Mouse (Mus musculus) heart, embryonic 12.5 days (tissue): ENCODE data around the gene Klhl29. TPM values are rescaled to one million over a fixed set of nuclear protein-coding genes. Genes with fewer than 3 reads are reported as not detected.
"Not testable (repeated sequence)": the region's sequence is repeated elsewhere in the genome, so short reads cannot be mapped to it uniquely, and the experiment has no call there.

Source experiments
- ATAC-seq: fragments of 200-750 bp; cut with Nextera tagmentation; 2 replicates; pipeline ENCODE4 v1.8.0; 2017; ENCODE audit warnings: moderate TSS enrichment, moderate library complexity; ENCODE audit not compliant: insufficient number of reproducible peaks, low FRiP score
- H3K27ac ChIP-seq: fragments of 300-500 bp; sonication (generic); 2 replicates; pipeline ENCODE4 v1.5.1; 2016; ENCODE audit warnings: mild to moderate bottlenecking, moderate library complexity; ENCODE audit not compliant: poor library complexity, severe bottlenecking
- H3K27me3 ChIP-seq: fragments of 300-500 bp; sonication (generic); replicated peaks from 2 replicates; pipeline ENCODE4 v1.6.1; 2016; ENCODE audit warnings: mild to moderate bottlenecking, moderate library complexity
- H3K36me3 ChIP-seq: fragments of 300-500 bp; sonication (generic); 2 replicates; pipeline ENCODE4 v1.6.1; 2016; ENCODE audit warnings: mild to moderate bottlenecking, moderate library complexity
- H3K4me1 ChIP-seq: fragments of 300-500 bp; sonication (generic); replicated peaks from 2 replicates; pipeline ENCODE4 v1.6.1; 2016; ENCODE audit warnings: mild to moderate bottlenecking
- H3K4me2 ChIP-seq: fragments of 300-500 bp; sonication (generic); 2 replicates; pipeline ENCODE4 v1.6.1; 2016; ENCODE audit warnings: mild to moderate bottlenecking, moderate library complexity
- H3K4me3 ChIP-seq: fragments of 300-500 bp; sonication (generic); 2 replicates; pipeline ENCODE4 v1.5.1; 2016; ENCODE audit warnings: mild to moderate bottlenecking
- H3K9ac ChIP-seq: fragments of 300-500 bp; sonication (generic); 2 replicates; pipeline ENCODE4 v1.6.1; 2016; ENCODE audit warnings: mild to moderate bottlenecking, moderate library complexity
- H3K9me3 ChIP-seq: fragments of 300-500 bp; sonication (generic); replicated peaks from 2 replicates; pipeline ENCODE4 v1.6.1; 2016; ENCODE audit warnings: mild to moderate bottlenecking, moderate library complexity
- WGBS: fragments of 180-500 bp; shearing (Covaris S2); methylation state at CpG from one replicate; pipeline ENCODE4 v1.1.7; 2016; 5-methylcytosine and 5-hydroxymethylcytosine counted together
- polyA plus RNA-seq: library from polyadenylated mRNA; unstranded; fragments of >200 nt; fragmentation: Nextera tagmentation; extraction: Ambion mirVana; gene quantifications from 2 replicates; pipeline ENCODE4 v1.2.1, GENCODE M21; 2016

Gene Klhl29
- polyA plus RNA-seq, 1 experiment from 2014 or later = 0.42 TPM

- WGBS = 87% methylated on average over 8 of the region's 8 CpGs
- Histone ChIP-seq H3K4me2 (no peak overlapping the region), H3K9ac (no peak overlapping the region), H3K27me3 (no peaks in the 10 kb centered on the region), H3K4me3 (no peak overlapping the region), H3K27ac (no peak overlapping the region), H3K9me3 (no peaks in the 10 kb centered on the region), H3K36me3 (no peaks in the 10 kb centered on the region), H3K4me1 (peaks cover 14% of the 10 kb centered on the region)
- ATAC-seq = no peak
Observed at GRCm38 (mm10) chr12:5352771-5353170, 22.7 kb downstream of the Klhl29 start.

DNA sequence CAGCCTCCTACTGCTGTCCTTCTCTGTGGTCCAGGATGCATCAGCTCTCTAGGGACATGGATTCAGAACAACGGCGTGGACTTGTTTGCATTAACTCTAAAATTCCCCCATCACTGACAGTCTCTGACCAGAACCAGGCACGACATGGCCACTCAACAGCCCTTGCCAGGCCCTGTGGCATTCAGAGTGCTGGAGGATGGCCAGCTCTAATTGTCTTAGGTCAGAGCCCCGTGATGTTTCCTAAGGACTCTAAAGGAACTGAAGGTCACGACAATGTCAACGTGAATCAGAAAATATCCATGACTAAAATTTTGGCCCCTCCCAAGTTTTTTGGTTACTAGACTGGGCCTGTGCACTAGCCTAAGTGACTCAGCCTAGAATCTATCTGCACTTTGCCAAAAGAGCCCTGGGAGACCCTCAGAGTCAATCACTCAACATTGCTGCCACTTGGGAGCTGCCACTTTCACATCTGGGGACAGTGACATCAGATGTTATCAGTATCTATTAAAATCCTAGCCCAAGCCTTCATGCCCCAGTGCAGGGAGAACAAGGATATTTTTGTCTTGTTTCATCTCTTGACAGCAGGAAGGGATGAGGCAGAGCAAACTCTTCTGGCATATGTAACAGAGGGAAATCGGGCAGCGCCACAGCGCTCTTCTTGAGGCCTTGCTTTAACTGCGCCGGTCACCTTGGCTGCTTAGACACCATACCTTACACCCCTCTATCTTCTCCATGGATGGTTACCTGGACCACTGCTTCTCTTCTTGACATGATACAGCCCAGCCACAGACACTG lies 24.8 kb downstream of the Klhl29 start:
- Histone ChIP-seq H3K4me3 (no peak overlapping the region), H3K36me3 (no peaks in the 10 kb centered on the region), H3K9me3 (no peaks in the 10 kb centered on the region), H3K27ac (no peak overlapping the region), H3K4me1 (peaks cover 21% of the 10 kb centered on the region), H3K4me2 (no peak overlapping the region), H3K9ac (no peak overlapping the region), H3K27me3 (no peaks in the 10 kb centered on the region)
- ATAC-seq = no peak
- WGBS = 69% methylated on average over 11 of the region's 11 CpGs

GRCm38 (mm10) chr12:5345088-5345487 lies 30.4 kb downstream of the Klhl29 start:
- no peak overlapping the region for H3K9ac ChIP-seq
- H3K9me3 ChIP-seq = no peaks in the 10 kb centered on the region
- no peak for ATAC-seq
- H3K36me3 ChIP-seq = no peaks in the 10 kb centered on the region
- WGBS = 81% methylated on average over 6 of the region's 6 CpGs
- H3K4me1 ChIP-seq = peaks cover 11% of the 10 kb centered on the region
- H3K4me3 ChIP-seq = no peak overlapping the region
- no peak overlapping the region for H3K27ac ChIP-seq
- H3K4me2 ChIP-seq = no peak overlapping the region
- no peaks in the 10 kb centered on the region for H3K27me3 ChIP-seq

DNA sequence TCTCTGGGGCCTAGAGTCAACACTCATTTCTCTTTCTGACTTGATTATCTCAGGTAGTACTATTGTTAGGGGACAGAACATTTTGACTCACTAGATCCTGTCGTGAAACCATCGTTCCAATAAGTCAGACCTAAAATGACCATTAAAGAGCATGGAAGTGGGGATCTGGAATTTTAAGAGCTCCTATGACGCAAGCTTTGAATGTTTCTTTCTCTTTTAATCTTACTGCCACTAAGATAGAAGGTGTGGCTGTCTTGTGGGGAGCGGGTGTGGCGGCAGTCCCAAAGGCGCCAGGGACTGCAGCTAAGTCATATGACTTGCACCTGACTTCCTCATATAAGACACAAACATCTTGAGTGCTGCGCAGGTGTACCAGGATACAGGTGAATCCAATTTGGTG lies 31.0 kb downstream of the Klhl29 start:
- not testable (repeated sequence) for H3K9ac ChIP-seq, H3K9me3 ChIP-seq, H3K36me3 ChIP-seq, H3K4me3 ChIP-seq, H3K27me3 ChIP-seq, H3K27ac ChIP-seq, ATAC-seq, H3K4me2 ChIP-seq
- peaks cover 11% of the 10 kb centered on the region for H3K4me1 ChIP-seq
- WGBS = 89% methylated on average over 6 of the region's 7 CpGs

DNA sequence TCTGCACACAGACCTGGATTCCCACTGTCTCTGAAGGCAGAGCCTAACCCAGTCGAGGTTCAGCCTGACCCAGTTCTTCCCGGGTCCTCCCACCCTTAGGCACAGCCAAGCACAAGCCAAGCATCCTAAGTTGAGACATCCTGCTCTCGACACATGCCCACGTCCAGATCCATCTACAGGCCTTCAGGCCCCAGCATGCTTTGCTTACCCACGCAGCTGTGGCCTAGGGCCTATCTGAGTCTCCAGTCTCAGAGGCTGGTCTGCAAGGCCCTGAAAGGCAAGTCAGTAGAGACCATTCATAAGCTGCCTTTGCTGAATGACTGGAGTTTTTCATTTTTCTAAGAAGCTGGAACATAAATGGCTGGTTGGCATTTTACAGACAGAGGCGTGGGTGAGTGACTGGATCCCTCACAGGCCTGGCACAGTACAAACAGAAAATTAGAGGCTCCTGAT lies 35.3 kb downstream of the Klhl29 start:
- Histone ChIP-seq H3K4me2 (no peak overlapping the region), H3K9ac (no peak overlapping the region), H3K4me1 (no peaks in the 10 kb centered on the region), H3K36me3 (no peaks in the 10 kb centered on the region), H3K9me3 (no peaks in the 10 kb centered on the region), H3K27me3 (no peaks in the 10 kb centered on the region), H3K4me3 (no peak overlapping the region), H3K27ac (no peak overlapping the region)
- WGBS = 80% methylated on average over 6 of the region's 6 CpGs
- ATAC-seq = no peak

DNA sequence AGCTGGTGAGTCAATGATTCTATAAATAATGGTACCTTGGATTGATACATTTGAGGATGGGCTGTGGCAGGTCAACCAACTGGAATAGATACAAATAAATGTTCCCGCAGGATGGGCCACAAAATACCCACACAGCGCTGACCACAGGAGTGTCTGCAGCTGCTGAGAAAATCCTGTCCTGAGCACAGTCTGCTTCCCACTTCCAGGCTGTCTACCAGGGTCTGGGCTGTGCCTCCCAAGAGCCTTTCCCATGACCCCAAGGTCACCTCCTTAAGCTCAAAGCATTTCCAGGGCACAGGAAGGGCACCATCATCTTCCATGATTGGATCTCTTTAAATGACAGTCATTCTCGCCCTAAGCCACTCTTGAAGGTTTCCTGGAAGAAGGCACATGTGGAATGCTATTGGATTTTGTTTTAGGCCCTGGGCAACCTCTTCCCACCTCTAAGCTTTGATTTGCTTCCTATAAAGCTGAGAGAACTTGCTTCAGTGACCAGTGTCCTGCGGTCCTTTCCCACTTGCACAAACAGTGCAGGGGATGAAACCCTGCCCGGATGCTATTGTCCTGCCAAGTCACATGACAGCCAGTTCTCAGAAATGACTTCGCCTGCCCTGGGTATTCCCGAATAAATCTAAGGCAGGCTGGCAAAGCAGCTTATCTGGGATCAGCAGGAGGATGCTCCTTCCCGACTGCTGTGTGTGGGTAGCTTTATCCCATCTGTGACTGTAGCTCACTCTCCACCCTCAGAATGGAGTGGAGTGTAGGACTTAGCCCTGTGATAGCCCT lies 38.4 kb downstream of the Klhl29 start:
- WGBS = 51% methylated on average over 8 of the region's 8 CpGs
- Histone ChIP-seq H3K9me3 (no peaks in the 10 kb centered on the region), H3K27ac (no peak overlapping the region), H3K9ac (no peak overlapping the region), H3K27me3 (no peaks in the 10 kb centered on the region), H3K4me2 (no peak overlapping the region), H3K36me3 (no peaks in the 10 kb centered on the region), H3K4me3 (no peak overlapping the region), H3K4me1 (no peaks in the 10 kb centered on the region)
- ATAC-seq = no peak

GRCm38 (mm10) chr12:5336331-5336730 lies 39.2 kb downstream of the Klhl29 start:
- Histone ChIP-seq H3K9me3 (no peaks in the 10 kb centered on the region), H3K27ac (no peak overlapping the region), H3K27me3 (no peaks in the 10 kb centered on the region), H3K4me3 (no peak overlapping the region), H3K4me1 (no peaks in the 10 kb centered on the region), H3K4me2 (no peak overlapping the region), H3K9ac (no peak overlapping the region), H3K36me3 (no peaks in the 10 kb centered on the region)
- ATAC-seq = no peak
- 74% methylated on average over 6 of the region's 6 CpGs for WGBS

- no peak overlapping the region for H3K4me3 ChIP-seq
- WGBS = 47% methylated on average over 9 of the region's 9 CpGs
- H3K36me3 ChIP-seq = no peaks in the 10 kb centered on the region
- H3K4me1 ChIP-seq = no peaks in the 10 kb centered on the region
- H3K9me3 ChIP-seq = no peaks in the 10 kb centered on the region
- no peaks in the 10 kb centered on the region for H3K27me3 ChIP-seq
- H3K9ac ChIP-seq = no peak overlapping the region
- no peak overlapping the region for H3K27ac ChIP-seq
- ATAC-seq = no peak
- no peak overlapping the region for H3K4me2 ChIP-seq
Observed at GRCm38 (mm10) chr12:5334956-5335355, 40.5 kb downstream of the Klhl29 start.

DNA sequence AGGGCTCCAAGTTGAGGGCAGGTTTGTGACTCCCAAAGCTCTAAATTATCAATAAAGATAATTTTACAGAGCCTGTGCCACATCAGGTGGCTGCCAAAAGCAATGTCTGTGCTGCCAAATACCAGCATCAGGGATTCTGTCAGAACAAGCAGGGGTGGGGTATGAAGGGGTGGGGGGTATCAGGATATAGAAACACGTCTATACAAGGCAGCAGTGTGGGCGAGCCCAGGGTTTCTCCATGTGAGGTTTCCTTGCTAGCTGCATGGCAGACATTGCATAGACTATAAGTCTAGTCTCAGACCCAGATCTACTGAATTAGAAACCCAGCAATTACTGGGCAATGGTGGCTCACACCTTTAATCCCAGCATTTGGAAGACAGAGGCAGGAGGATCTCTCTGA lies 41.3 kb downstream of the Klhl29 start:
- no peaks in the 10 kb centered on the region for H3K36me3 ChIP-seq
- H3K9me3 ChIP-seq = no peaks in the 10 kb centered on the region
- H3K9ac ChIP-seq = no peak overlapping the region
- no peak for ATAC-seq
- no peak overlapping the region for H3K4me2 ChIP-seq
- no peaks in the 10 kb centered on the region for H3K4me1 ChIP-seq
- WGBS = 76% methylated on average over 2 of the region's 2 CpGs
- H3K27ac ChIP-seq = no peak overlapping the region
- no peak overlapping the region for H3K4me3 ChIP-seq
- H3K27me3 ChIP-seq = no peaks in the 10 kb centered on the region

DNA sequence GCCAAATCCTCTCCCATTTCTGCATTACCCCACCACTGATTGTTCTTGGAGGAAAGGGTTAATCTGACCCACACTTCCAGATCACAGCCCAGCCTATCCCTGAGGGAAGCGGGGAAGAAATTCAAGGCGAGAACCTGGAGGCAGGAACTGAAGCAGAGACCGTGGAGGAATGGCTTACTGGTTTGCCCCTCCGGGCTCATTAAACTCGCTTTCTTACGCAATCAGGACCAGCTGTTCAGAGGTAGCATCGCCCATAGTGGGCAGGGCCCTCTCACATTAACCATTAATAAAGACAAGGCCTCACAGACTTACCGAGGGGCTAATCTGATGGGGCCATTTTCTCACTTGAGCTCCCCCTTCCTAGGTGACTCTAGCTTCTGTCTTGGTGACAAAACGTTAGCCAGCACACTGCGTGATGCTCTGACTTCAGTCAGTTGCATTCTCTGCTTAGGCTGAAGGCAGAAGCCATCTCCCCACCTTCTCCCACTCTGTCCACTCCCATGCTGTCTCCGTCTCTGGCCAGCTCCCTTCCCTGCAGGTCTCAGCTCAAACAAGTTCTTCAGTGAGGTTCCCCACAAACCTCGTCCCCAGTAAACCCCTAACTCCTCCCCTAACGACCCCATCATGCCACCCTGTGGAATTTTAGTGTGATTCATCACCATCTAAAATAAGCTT lies 43.5 kb downstream of the Klhl29 start:
- Histone ChIP-seq H3K4me1 (no peaks in the 10 kb centered on the region), H3K4me3 (no peak overlapping the region), H3K27ac (no peak overlapping the region), H3K36me3 (no peaks in the 10 kb centered on the region), H3K4me2 (no peak overlapping the region), H3K27me3 (no peaks in the 10 kb centered on the region), H3K9me3 (no peaks in the 10 kb centered on the region), H3K9ac (no peak overlapping the region)
- ATAC-seq = no peak
- 63% methylated on average over 13 of the region's 13 CpGs for WGBS

GRCm38 (mm10) chr12:5330496-5331070 lies 44.9 kb downstream of the Klhl29 start:
- no peak for ATAC-seq
- H3K27ac ChIP-seq = no peak overlapping the region
- H3K4me1 ChIP-seq = no peaks in the 10 kb centered on the region
- H3K4me2 ChIP-seq = no peak overlapping the region
- no peak overlapping the region for H3K9ac ChIP-seq
- H3K9me3 ChIP-seq = no peaks in the 10 kb centered on the region
- WGBS = 85% methylated on average over 6 of the region's 6 CpGs
- no peak overlapping the region for H3K4me3 ChIP-seq
- H3K27me3 ChIP-seq = no peaks in the 10 kb centered on the region
- H3K36me3 ChIP-seq = no peaks in the 10 kb centered on the region
